Mouse (Mus musculus) left cerebral cortex, adult 9 months (tissue): ENCODE data around the gene Prdm11.

Source experiments
- DNase-seq, 2 experiments: peaks; one replicate each; pipeline ENCODE4 v3.0.0; 2022; ENCODE audit warnings: low spot score in 2 of 2

Gene Prdm11

GRCm38 (mm10) chr2:92933379-92933778 is 112.6 kb downstream of the Prdm11 start:
- no peak for DNase-seq

- DNase-seq: no peak
These were observed 114.9 kb downstream of the Prdm11 start for GRCm38 (mm10) chr2:92931061-92931460.

GRCm38 (mm10) chr2:92929696-92930095 is 116.3 kb downstream of the Prdm11 start:
- DNase-seq: no peak

GRCm38 (mm10) chr2:92924677-92925259 is 121.2 kb downstream of the Prdm11 start:
- no peak for DNase-seq

GRCm38 (mm10) chr2:92920709-92921108 is 125.3 kb downstream of the Prdm11 start:
- DNase-seq: peak in 1 of 2 experiments; percentile 60

DNA sequence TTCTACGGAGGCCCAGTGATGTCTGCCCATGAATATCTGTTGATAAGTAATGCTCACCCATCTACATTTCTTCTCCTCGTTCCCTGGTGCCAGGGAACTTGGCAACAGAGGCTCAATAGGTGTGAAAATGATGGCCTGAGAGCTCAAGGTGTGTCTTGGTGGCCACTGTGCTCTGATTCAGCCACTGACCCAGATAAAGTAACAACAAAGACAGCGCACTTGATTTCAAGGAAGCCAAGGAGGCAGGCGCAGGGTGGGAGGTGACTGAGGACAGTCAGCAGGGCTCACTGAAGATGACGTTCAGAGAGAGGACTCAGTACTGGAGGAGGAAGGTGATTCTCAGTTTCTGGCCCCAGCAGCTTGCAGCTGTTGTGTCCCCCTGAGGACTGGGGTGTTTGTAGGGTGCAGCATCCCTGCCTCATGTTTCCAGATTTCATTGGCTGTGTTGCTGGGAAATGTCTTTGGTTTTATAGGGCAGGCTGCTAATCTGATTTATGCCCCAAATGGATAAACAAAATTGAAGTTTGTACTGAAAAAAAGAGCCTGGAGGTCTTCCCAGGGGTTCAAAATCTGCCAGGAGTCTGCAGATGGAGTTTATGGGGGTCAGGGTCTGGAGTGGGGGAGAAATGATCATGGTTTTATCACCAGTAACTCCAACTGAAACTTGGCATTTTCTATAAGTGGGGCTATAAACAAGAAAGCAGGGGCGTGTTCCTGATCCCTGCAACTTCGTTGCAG is 128.4 kb downstream of the Prdm11 start:
- no peak for DNase-seq

DNA sequence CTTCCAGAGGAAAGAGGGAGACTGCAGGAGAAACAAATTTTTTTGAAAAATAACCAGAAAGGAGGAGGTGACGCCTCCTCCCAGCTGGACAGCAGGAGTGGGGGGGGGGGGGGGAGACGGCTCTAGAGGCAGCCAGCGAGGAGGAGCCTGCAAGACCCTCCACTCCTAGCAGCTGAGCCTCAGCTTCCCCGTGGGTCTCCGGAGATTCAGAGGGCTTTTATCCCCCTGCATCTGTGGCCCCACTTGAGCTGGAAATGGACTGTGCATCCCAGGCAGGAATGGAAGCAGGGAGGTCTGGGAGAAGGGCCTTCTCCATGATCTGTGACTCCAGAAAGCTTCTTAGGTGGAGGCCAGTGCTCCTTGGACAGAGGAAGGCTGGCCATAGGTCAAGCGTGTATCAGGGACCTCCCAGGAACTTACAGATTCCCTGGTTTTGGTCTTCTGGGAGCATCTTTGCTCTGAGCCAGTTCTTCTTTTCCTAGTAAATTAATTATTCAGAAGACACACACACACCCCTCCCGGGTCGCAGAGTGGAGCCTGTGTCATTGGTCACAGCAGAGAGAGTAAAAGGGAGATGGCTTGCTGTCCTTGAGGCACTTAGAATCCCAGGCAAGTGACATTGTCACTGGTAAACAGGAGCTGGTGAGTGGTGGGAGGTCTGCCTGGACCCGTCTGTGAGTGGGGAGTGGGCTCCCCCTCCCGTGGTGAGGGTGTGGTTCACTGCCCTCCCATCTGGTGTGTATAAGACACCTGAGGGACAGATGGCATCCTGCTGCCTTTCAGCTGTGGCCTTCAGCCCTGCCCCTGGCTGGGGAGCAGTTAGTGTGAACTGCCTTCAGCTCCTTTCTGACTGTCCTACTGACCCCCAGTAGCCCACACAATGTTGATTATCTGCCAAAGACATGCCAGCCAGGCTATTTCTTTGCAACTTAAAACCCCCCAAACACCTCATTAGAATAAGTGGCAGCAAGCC is 130.0 kb downstream of the Prdm11 start:
- no peak for DNase-seq
